Mouse (Mus musculus): ENCODE results near the gene Ndufa5. TPM values are rescaled to one million over a fixed set of nuclear protein-coding genes. Genes with fewer than 3 reads are reported as not detected.

Gene Ndufa5
- total and polyA plus RNA-seq, 2 experiments from 2014 or later, result 24.3 to 598 TPM

- 96% methylated on average over 1 of the region's 1 CpGs for WGBS
Observed at GRCm38 (mm10) chr6:24564886-24565285, 37.1 kb upstream of the Ndufa5 start.

GRCm38 (mm10) chr6:24564081-24564480 is 36.3 kb upstream of the Ndufa5 start:
- no peaks in the 10 kb centered on the region for H3K9me3 ChIP-seq (ENCODE audit: low read length)
- H3K36me3 ChIP-seq (ENCODE audit: insufficient read depth, low read length), result no peaks in the 10 kb centered on the region
- H3K9ac ChIP-seq (replicated peaks; ENCODE audit: low read length), result no peak overlapping the region
- H3K27me3 ChIP-seq (ENCODE audit: insufficient read depth, low read length), result no peaks in the 10 kb centered on the region
- ATAC-seq (no peak), DNase-seq (ENCODE audit: low spot score) (no peak)
- no peak for TF ChIP-seq CTCF (IDR thresholded peaks at IDR 0.05; ENCODE audit: low read depth)
- no peaks in the 10 kb centered on the region for H3K4me1 ChIP-seq (ENCODE audit: insufficient read depth, low read length)
- no peak overlapping the region for H3K4me2 ChIP-seq (ENCODE audit: low read depth, low read length)
- no peak overlapping the region for H3K4me3 ChIP-seq (ENCODE audit: low read length)
- H3K27ac ChIP-seq, result no peak overlapping the region
- WGBS, result 72% methylated on average over 9 of the region's 9 CpGs

More at GRCm38 (mm10) chr6:24564886-24565285, 37.1 kb upstream of the Ndufa5 start:
- no peak overlapping the region for H3K9ac ChIP-seq (replicated peaks; ENCODE audit: low read length)
- H3K4me3 ChIP-seq (ENCODE audit: low read length), result no peak overlapping the region
- H3K36me3 ChIP-seq (ENCODE audit: insufficient read depth, low read length), result no peaks in the 10 kb centered on the region
- no peaks in the 10 kb centered on the region for H3K9me3 ChIP-seq (ENCODE audit: low read length)
- TF ChIP-seq CTCF (IDR thresholded peaks at IDR 0.05; ENCODE audit: low read depth), result no peak
- no peak for DNase-seq (ENCODE audit: low spot score)
- H3K4me1 ChIP-seq (ENCODE audit: insufficient read depth, low read length), result no peaks in the 10 kb centered on the region
- no peak for ATAC-seq
- no peaks in the 10 kb centered on the region for H3K27me3 ChIP-seq (ENCODE audit: insufficient read depth, low read length)
- no peak overlapping the region for H3K27ac ChIP-seq
- H3K4me2 ChIP-seq (ENCODE audit: low read depth, low read length), result no peak overlapping the region

GRCm38 (mm10) chr6:24555488-24555887 is 27.7 kb upstream of the Ndufa5 start:
- Histone ChIP-seq H3K4me2 (ENCODE audit: low read depth, low read length) (no peak overlapping the region), H3K4me3 (ENCODE audit: low read length) (no peak overlapping the region), H3K4me1 (ENCODE audit: insufficient read depth, low read length) (no peaks in the 10 kb centered on the region), H3K36me3 (ENCODE audit: insufficient read depth, low read length) (no peaks in the 10 kb centered on the region), H3K27ac (no peak overlapping the region), H3K9ac (replicated peaks; ENCODE audit: low read length) (no peak overlapping the region), H3K27me3 (ENCODE audit: insufficient read depth, low read length) (no peaks in the 10 kb centered on the region), H3K9me3 (ENCODE audit: low read length) (no peaks in the 10 kb centered on the region)
- WGBS, result 90% methylated on average over 2 of the region's 2 CpGs
- DNase-seq (ENCODE audit: low spot score), result no peak
- no peak for TF ChIP-seq CTCF (IDR thresholded peaks at IDR 0.05; ENCODE audit: low read depth)
- ATAC-seq, result no peak

- ATAC-seq (no peak), DNase-seq (ENCODE audit: low spot score) (no peak)
- H3K4me2 ChIP-seq (ENCODE audit: low read depth, low read length), result no peak overlapping the region
- H3K27ac ChIP-seq, result no peak overlapping the region
- TF ChIP-seq CTCF (IDR thresholded peaks at IDR 0.05; ENCODE audit: low read depth), result no peak
- H3K9ac ChIP-seq (replicated peaks; ENCODE audit: low read length), result no peak overlapping the region
- no peaks in the 10 kb centered on the region for H3K4me1 ChIP-seq (ENCODE audit: insufficient read depth, low read length)
- H3K36me3 ChIP-seq (ENCODE audit: insufficient read depth, low read length), result no peaks in the 10 kb centered on the region
- H3K4me3 ChIP-seq (ENCODE audit: low read length), result no peak overlapping the region
- no peaks in the 10 kb centered on the region for H3K27me3 ChIP-seq (ENCODE audit: insufficient read depth, low read length)
- WGBS, result 73% methylated on average over 11 of the region's 11 CpGs
- H3K9me3 ChIP-seq (ENCODE audit: low read length), result no peaks in the 10 kb centered on the region
Observed at GRCm38 (mm10) chr6:24554427-24555086, 26.7 kb upstream of the Ndufa5 start.

- H3K27me3 ChIP-seq (ENCODE audit: insufficient read depth, low read length), result no peaks in the 10 kb centered on the region
- 78% methylated on average over 7 of the region's 7 CpGs for WGBS
- ATAC-seq, result no peak
Observed at GRCm38 (mm10) chr6:24552046-24552445, 24.2 kb upstream of the Ndufa5 start.

GRCm38 (mm10) chr6:24549801-24550200 is 22.0 kb upstream of the Ndufa5 start:
- Histone ChIP-seq H3K4me3 (ENCODE audit: low read length) (no peak overlapping the region), H3K36me3 (ENCODE audit: insufficient read depth, low read length) (no peaks in the 10 kb centered on the region), H3K27me3 (ENCODE audit: insufficient read depth, low read length) (no peaks in the 10 kb centered on the region), H3K9ac (replicated peaks; ENCODE audit: low read length) (no peak overlapping the region), H3K27ac (no peak overlapping the region), H3K4me1 (ENCODE audit: insufficient read depth, low read length) (no peaks in the 10 kb centered on the region), H3K9me3 (ENCODE audit: low read length) (no peaks in the 10 kb centered on the region), H3K4me2 (ENCODE audit: low read depth, low read length) (no peak overlapping the region)
- TF ChIP-seq CTCF (IDR thresholded peaks at IDR 0.05; ENCODE audit: low read depth), result no peak
- 88% methylated on average over 2 of the region's 2 CpGs for WGBS
- ATAC-seq, result no peak
- no peak for DNase-seq (ENCODE audit: low spot score)

More at GRCm38 (mm10) chr6:24552046-24552445, 24.2 kb upstream of the Ndufa5 start:
- H3K4me3 ChIP-seq (ENCODE audit: low read length), result no peak overlapping the region
- H3K4me1 ChIP-seq (ENCODE audit: insufficient read depth, low read length), result no peaks in the 10 kb centered on the region
- no peak for DNase-seq (ENCODE audit: low spot score)
- H3K4me2 ChIP-seq (ENCODE audit: low read depth, low read length), result no peak overlapping the region
- no peaks in the 10 kb centered on the region for H3K36me3 ChIP-seq (ENCODE audit: insufficient read depth, low read length)
- H3K9ac ChIP-seq (replicated peaks; ENCODE audit: low read length), result no peak overlapping the region
- no peak overlapping the region for H3K27ac ChIP-seq
- no peaks in the 10 kb centered on the region for H3K9me3 ChIP-seq (ENCODE audit: low read length)
- TF ChIP-seq CTCF (IDR thresholded peaks at IDR 0.05; ENCODE audit: low read depth), result no peak

- no peak for DNase-seq (ENCODE audit: low spot score)
- Histone ChIP-seq H3K36me3 (ENCODE audit: insufficient read depth, low read length) (no peaks in the 10 kb centered on the region), H3K27ac (no peak overlapping the region), H3K4me1 (ENCODE audit: insufficient read depth, low read length) (no peaks in the 10 kb centered on the region), H3K9me3 (ENCODE audit: low read length) (no peaks in the 10 kb centered on the region), H3K4me3 (ENCODE audit: low read length) (no peak overlapping the region), H3K4me2 (ENCODE audit: low read depth, low read length) (no peak overlapping the region), H3K9ac (replicated peaks; ENCODE audit: low read length) (no peak overlapping the region), H3K27me3 (ENCODE audit: insufficient read depth, low read length) (no peaks in the 10 kb centered on the region)
- no peak for TF ChIP-seq CTCF (IDR thresholded peaks at IDR 0.05; ENCODE audit: low read depth)
- ATAC-seq, result no peak
- WGBS, result 91% methylated on average over 1 of the region's 1 CpGs
Observed at GRCm38 (mm10) chr6:24546716-24547420, 19.1 kb upstream of the Ndufa5 start.

Measured in hindbrain, postnatal 0 days (tissue).